Mouse (Mus musculus) ES-E14 (cell line): Measurements from ENCODE around the gene Acvrl1.

ENCODE experiments used
- CHD2 ChIP-seq: IDR thresholded peaks from 2 replicates; pipeline ENCODE4 v1.6.1; 2014; ENCODE audit warnings: mild to moderate bottlenecking, low read depth, low read length, inconsistent platforms
- HCFC1 ChIP-seq: IDR thresholded peaks from 2 replicates; pipeline ENCODE4 v1.6.1; 2012; ENCODE audit warnings: low read length, inconsistent platforms, borderline replicate concordance; ENCODE audit not compliant: insufficient read depth
- MAFK ChIP-seq: IDR thresholded peaks from 2 replicates; pipeline ENCODE4 v1.6.1; 2014; ENCODE audit warnings: mild to moderate bottlenecking, low read depth, low read length, inconsistent platforms; ENCODE audit not compliant: insufficient read depth
- ZC3H11A ChIP-seq: IDR thresholded peaks from 2 replicates; pipeline ENCODE4 v1.6.1; 2012; ENCODE audit warnings: low read depth, mild to moderate bottlenecking, inconsistent platforms, low read length, borderline replicate concordance
- ZNF384 ChIP-seq: IDR thresholded peaks from 2 replicates; pipeline ENCODE4 v1.6.1; 2012; ENCODE audit warnings: low read depth, low read length, inconsistent platforms

GRCm38 (mm10) chr15:101129412-101129811 lies 1.1 kb downstream of the Acvrl1 start:
- TF ChIP-seq HCFC1 (no peak), CHD2 (no peak), ZNF384 (no peak), MAFK (no peak), ZC3H11A (no peak)
